Mouse (Mus musculus) midbrain, embryonic 15.5 days (tissue): ENCODE results near the gene Gm9922. TPM values are rescaled to one million over a fixed set of nuclear protein-coding genes. Genes with fewer than 3 reads are reported as not detected.

Source experiments
- ATAC-seq: fragments of 200-750 bp; cut with Nextera tagmentation; replicated peaks from 2 replicates; pipeline ENCODE4 v1.8.0; 2017; ENCODE audit warnings: moderate TSS enrichment
- H3K27ac ChIP-seq: fragments of 300-500 bp; sonication (generic); 2 replicates; pipeline ENCODE4 v1.5.1; 2015; ENCODE audit warnings: mild to moderate bottlenecking, inconsistent platforms
- H3K27me3 ChIP-seq: fragments of 300-500 bp; sonication (generic); replicated peaks from 2 replicates; pipeline ENCODE4 v1.6.1; 2015; ENCODE audit warnings: inconsistent platforms
- H3K36me3 ChIP-seq: fragments of 300-500 bp; sonication (generic); replicated peaks from 2 replicates; pipeline ENCODE4 v1.6.1; 2015; ENCODE audit warnings: inconsistent platforms
- H3K4me1 ChIP-seq: fragments of 300-500 bp; sonication (generic); 2 replicates; pipeline ENCODE4 v1.6.1; 2015; ENCODE audit warnings: inconsistent platforms
- H3K4me2 ChIP-seq: fragments of 300-500 bp; sonication (generic); 2 replicates; pipeline ENCODE4 v1.6.1; 2015; ENCODE audit warnings: inconsistent platforms, mild to moderate bottlenecking, moderate library complexity
- H3K4me3 ChIP-seq: fragments of 300-500 bp; sonication (generic); 2 replicates; pipeline ENCODE4 v1.5.1; 2015; ENCODE audit warnings: mild to moderate bottlenecking, inconsistent platforms
- H3K9ac ChIP-seq: fragments of 300-500 bp; sonication (generic); 2 replicates; pipeline ENCODE4 v1.6.1; 2015; ENCODE audit warnings: mild to moderate bottlenecking, inconsistent platforms
- H3K9me3 ChIP-seq: fragments of 300-500 bp; sonication (generic); 2 replicates; pipeline ENCODE4 v1.6.1; 2016; ENCODE audit warnings: inconsistent platforms
- WGBS: fragments of 180-500 bp; shearing (Covaris S2); methylation state at CpG from one replicate; pipeline ENCODE4 v1.1.7; 2015; ENCODE audit warnings: mixed read lengths; 5-methylcytosine and 5-hydroxymethylcytosine counted together
- polyA plus RNA-seq: library from polyadenylated mRNA; unstranded; fragments of >200 nt; fragmentation: Nextera tagmentation; extraction: Ambion mirVana; gene quantifications from 2 replicates; pipeline ENCODE4 v1.2.1, GENCODE M21; 2015

Gene Gm9922
- 0.63 TPM in 1 of 2 replicates, not detected in the other for polyA plus RNA-seq

DNA sequence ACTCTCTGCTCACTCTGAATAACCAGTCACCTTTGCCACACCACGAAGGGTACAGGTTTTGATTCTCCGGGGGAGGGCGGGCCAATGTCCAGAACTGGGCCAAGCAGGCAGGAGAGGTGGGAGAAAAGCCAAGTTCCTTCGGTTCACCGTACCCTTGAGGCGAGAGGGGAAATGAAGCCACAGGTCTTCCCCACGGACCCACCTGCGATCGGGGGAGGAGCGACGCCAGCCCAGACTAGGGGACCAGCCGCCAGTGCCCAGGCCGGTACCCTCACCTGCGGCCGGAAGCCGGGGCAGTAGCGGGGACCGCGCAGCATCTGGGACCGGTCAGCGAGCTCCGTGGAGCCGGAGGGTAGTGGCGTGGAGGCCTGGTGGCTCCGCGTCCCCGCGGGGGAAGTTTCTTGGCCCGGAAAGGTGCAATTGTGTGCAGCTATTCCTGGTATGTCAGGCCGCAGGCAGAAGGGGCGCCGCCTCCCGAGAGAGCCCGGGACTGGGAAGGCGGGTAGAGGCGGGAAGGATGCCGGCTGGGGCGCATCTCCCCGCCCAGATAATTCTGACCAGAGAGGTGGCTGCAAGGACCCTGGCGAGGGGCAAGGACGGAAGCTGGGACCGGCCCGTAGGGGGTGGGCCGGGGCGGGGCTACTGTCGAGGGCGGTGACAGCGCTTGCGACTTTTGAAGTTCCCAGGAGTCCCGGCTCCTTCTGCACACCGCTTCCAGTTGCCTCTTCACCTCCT, at the start of gene Gm9922, which contains the start of gene Lmo7:
Gene Gm9922 (minus strand): TSS at position 578 of the 735 bp plus-strand sequence.
Gene Lmo7 (plus strand): TSS at position 721 of the 735 bp plus-strand sequence.
- H3K27ac ChIP-seq, result no peak within 1 kb of the TSS
- peak within 1 kb of the TSS; percentile 57 for H3K4me3 ChIP-seq
- H3K36me3 ChIP-seq, result no peaks in the 10 kb centered on the region
- H3K27me3 ChIP-seq, result peaks cover 22% of the 10 kb centered on the region
- peak; percentile 83 for ATAC-seq
- H3K4me1 ChIP-seq, result peaks cover 16% of the 10 kb centered on the region
- peak within 1 kb of the TSS; percentile 48 for H3K9ac ChIP-seq
- WGBS, result under 1% methylated on average over 51 of the region's 51 CpGs
- H3K4me2 ChIP-seq, result peak within 1 kb of the TSS; percentile 97
- H3K9me3 ChIP-seq, result no peaks in the 10 kb centered on the region

- no peak overlapping the region for H3K4me3 ChIP-seq
- WGBS, result 95% methylated on average over 3 of the region's 3 CpGs
- H3K4me1 ChIP-seq, result no peaks in the 10 kb centered on the region
- H3K9me3 ChIP-seq, result no peaks in the 10 kb centered on the region
- ATAC-seq, result no peak
- H3K9ac ChIP-seq, result no peak overlapping the region
- H3K27me3 ChIP-seq, result no peaks in the 10 kb centered on the region
- H3K4me2 ChIP-seq, result no peak overlapping the region
- H3K36me3 ChIP-seq, result no peaks in the 10 kb centered on the region
- H3K27ac ChIP-seq, result no peak overlapping the region
Observed at GRCm38 (mm10) chr14:101778426-101778825, 48.8 kb upstream of the Gm9922 start.

DNA sequence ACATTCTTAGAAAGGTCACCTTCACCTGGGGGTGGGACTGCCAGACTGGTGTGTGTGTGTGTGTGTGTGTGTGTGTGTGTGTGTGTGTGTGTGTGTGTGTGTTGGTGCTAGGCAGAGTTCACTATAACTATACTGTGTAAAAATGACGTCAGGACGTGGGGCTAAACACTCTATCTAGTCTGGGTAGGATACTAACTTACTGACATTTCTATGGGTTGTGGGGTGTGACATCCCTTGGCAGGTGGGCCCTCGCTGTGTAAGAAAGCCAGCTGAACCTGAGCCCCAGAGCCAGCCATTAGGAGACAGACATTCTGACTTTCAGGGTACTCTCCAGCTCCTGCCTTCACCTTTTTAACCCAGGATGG, 47.5 kb upstream of the Gm9922 start:
- no peaks in the 10 kb centered on the region for H3K36me3 ChIP-seq
- ATAC-seq, result no peak
- H3K4me2 ChIP-seq, result no peak overlapping the region
- WGBS, result 22% methylated on average over 3 of the region's 3 CpGs
- no peak overlapping the region for H3K4me3 ChIP-seq
- H3K4me1 ChIP-seq, result no peaks in the 10 kb centered on the region
- no peaks in the 10 kb centered on the region for H3K9me3 ChIP-seq
- H3K27ac ChIP-seq, result no peak overlapping the region
- no peaks in the 10 kb centered on the region for H3K27me3 ChIP-seq
- H3K9ac ChIP-seq, result no peak overlapping the region

- Histone ChIP-seq H3K9me3 (no peaks in the 10 kb centered on the region), H3K4me3 (no peak overlapping the region), H3K27ac (no peak overlapping the region), H3K36me3 (no peaks in the 10 kb centered on the region), H3K4me2 (no peak overlapping the region), H3K27me3 (no peaks in the 10 kb centered on the region), H3K4me1 (no peaks in the 10 kb centered on the region), H3K9ac (no peak overlapping the region)
- 13% methylated on average over 4 of the region's 4 CpGs for WGBS
- no peak for ATAC-seq
Observed at GRCm38 (mm10) chr14:101776296-101777128, 46.9 kb upstream of the Gm9922 start.

DNA sequence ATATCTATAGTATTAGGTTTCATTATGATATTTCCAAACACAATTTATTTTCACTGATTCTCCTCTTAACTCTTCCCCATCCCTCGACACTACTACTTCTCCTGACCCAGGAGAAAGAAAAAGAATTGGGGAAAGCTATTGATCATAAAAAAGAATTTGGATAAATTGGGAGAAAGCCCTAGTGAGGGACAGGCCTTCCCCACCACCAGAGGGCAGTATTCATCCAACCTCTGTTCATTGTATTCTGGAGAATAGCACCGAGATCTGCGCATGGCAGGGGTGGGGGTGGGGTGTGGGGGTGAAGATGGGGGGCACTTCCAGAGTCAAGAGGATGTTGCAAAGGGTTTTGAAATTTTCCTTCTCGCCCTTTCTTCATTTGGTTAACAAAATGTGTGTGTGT, 45.0 kb upstream of the Gm9922 start:
- no peaks in the 10 kb centered on the region for H3K9me3 ChIP-seq
- no peaks in the 10 kb centered on the region for H3K4me1 ChIP-seq
- H3K36me3 ChIP-seq, result no peaks in the 10 kb centered on the region
- no peak overlapping the region for H3K4me2 ChIP-seq
- H3K4me3 ChIP-seq, result no peak overlapping the region
- no peak for ATAC-seq
- H3K9ac ChIP-seq, result no peak overlapping the region
- WGBS, result 61% methylated on average over 4 of the region's 4 CpGs
- no peak overlapping the region for H3K27ac ChIP-seq
- no peaks in the 10 kb centered on the region for H3K27me3 ChIP-seq

GRCm38 (mm10) chr14:101771756-101772155, 42.1 kb upstream of the Gm9922 start:
- Histone ChIP-seq H3K4me1 (no peaks in the 10 kb centered on the region), H3K4me3 (no peak overlapping the region), H3K4me2 (no peak overlapping the region), H3K9me3 (no peaks in the 10 kb centered on the region), H3K36me3 (no peaks in the 10 kb centered on the region), H3K27ac (no peak overlapping the region), H3K27me3 (no peaks in the 10 kb centered on the region), H3K9ac (no peak overlapping the region)
- WGBS, result 96% methylated on average over 6 of the region's 6 CpGs
- ATAC-seq, result no peak

DNA sequence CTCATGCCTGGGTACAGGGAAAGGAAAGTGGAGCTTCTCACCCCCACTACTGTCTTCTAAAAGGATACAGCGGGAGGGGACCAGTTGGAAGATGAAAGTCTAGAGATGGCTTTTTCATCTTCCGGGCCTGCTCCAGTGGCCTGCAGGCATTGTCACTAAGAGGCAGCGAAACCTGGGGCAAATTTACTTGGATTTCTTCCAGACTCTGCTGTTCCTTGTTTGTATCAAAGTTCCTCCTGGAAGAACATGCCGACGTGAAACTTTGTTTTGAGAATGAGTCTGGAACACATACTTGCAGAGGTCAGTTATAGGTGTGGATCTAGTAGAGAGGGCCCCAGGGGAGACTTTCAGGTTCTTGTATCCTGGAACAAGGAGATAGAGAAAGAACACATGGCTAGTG, 41.7 kb upstream of the Gm9922 start:
- H3K4me1 ChIP-seq, result no peaks in the 10 kb centered on the region
- H3K27ac ChIP-seq, result no peak overlapping the region
- no peaks in the 10 kb centered on the region for H3K9me3 ChIP-seq
- no peak for ATAC-seq
- H3K4me3 ChIP-seq, result no peak overlapping the region
- 83% methylated on average over 5 of the region's 5 CpGs for WGBS
- no peak overlapping the region for H3K4me2 ChIP-seq
- no peak overlapping the region for H3K9ac ChIP-seq
- no peaks in the 10 kb centered on the region for H3K27me3 ChIP-seq
- H3K36me3 ChIP-seq, result no peaks in the 10 kb centered on the region

DNA sequence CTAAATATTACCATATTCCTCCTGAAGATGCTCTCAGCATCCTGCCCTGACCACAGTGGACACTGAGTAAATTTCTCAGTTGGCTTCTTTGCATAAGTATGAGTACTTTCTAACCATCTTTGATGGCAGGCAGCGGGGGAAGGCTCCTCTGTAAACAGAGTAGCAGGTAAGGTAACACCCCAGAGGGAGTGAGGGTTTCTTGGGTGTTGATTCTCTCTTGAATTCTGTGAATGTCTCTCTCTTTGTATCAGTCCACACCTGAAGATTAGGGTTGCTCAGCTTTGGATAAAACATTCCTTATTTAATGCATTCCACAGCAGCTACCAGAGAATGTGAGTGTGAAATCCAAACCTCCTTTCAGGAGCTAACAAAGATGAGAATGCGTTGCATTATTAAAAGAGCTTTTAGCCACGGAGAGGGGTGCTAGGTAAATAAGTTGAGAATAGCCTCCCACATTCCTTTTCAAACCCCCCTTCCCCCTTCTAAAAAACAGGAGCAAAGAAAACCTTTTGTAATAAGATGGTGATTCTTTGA, 34.2 kb upstream of the Gm9922 start:
- no peak overlapping the region for H3K4me2 ChIP-seq
- no peak for ATAC-seq
- H3K9me3 ChIP-seq, result no peaks in the 10 kb centered on the region
- no peak overlapping the region for H3K4me3 ChIP-seq
- no peak overlapping the region for H3K9ac ChIP-seq
- no peaks in the 10 kb centered on the region for H3K36me3 ChIP-seq
- no peaks in the 10 kb centered on the region for H3K27me3 ChIP-seq
- H3K27ac ChIP-seq, result no peak overlapping the region
- no peaks in the 10 kb centered on the region for H3K4me1 ChIP-seq
- WGBS, result 27% methylated on average over 3 of the region's 3 CpGs

GRCm38 (mm10) chr14:101762267-101762666, 32.7 kb upstream of the Gm9922 start:
- 53% methylated on average over 1 of the region's 1 CpGs for WGBS
- H3K4me1 ChIP-seq, result no peaks in the 10 kb centered on the region
- H3K4me2 ChIP-seq, result no peak overlapping the region
- no peak overlapping the region for H3K9ac ChIP-seq
- no peaks in the 10 kb centered on the region for H3K36me3 ChIP-seq
- H3K4me3 ChIP-seq, result no peak overlapping the region
- no peak overlapping the region for H3K27ac ChIP-seq
- no peaks in the 10 kb centered on the region for H3K27me3 ChIP-seq
- no peaks in the 10 kb centered on the region for H3K9me3 ChIP-seq
- no peak for ATAC-seq

- ATAC-seq, result no peak
- H3K36me3 ChIP-seq, result no peaks in the 10 kb centered on the region
- no peaks in the 10 kb centered on the region for H3K9me3 ChIP-seq
- no peaks in the 10 kb centered on the region for H3K4me1 ChIP-seq
- H3K27ac ChIP-seq, result no peak overlapping the region
- no peak overlapping the region for H3K9ac ChIP-seq
- no peak overlapping the region for H3K4me2 ChIP-seq
- no peaks in the 10 kb centered on the region for H3K27me3 ChIP-seq
- 29% methylated on average over 4 of the region's 4 CpGs for WGBS
- no peak overlapping the region for H3K4me3 ChIP-seq
Observed at GRCm38 (mm10) chr14:101755425-101755824, 25.8 kb upstream of the Gm9922 start.

- no peaks in the 10 kb centered on the region for H3K9me3 ChIP-seq
- 89% methylated on average over 4 of the region's 4 CpGs for WGBS
Observed at GRCm38 (mm10) chr14:101750910-101751309, 21.3 kb upstream of the Gm9922 start.

DNA sequence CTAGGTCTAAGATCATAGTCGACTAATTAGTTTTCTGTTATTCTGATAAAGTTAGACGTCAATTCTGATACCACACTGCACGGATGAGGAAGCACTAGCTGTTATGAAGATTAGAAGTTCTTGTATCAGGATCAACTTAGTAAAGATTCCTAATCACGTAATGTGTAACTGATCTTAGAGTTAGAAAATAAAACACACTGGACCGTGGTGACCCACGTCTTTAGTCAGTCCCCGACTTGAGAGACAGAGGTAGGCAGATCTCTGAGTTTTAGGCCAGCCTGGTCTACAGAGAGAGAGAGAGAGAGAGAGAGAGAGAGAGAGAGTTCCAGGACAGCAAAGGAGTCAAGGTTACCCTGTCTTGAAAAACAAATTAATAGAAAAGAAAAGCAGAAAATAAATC, 18.8 kb upstream of the Gm9922 start:
- 83% methylated on average over 7 of the region's 7 CpGs for WGBS
- Histone ChIP-seq H3K27ac (no peak overlapping the region), H3K36me3 (no peaks in the 10 kb centered on the region), H3K4me1 (no peaks in the 10 kb centered on the region), H3K27me3 (no peaks in the 10 kb centered on the region), H3K9ac (no peak overlapping the region), H3K4me2 (no peak overlapping the region), H3K9me3 (no peaks in the 10 kb centered on the region), H3K4me3 (no peak overlapping the region)
- no peak for ATAC-seq

More at GRCm38 (mm10) chr14:101750910-101751309, 21.3 kb upstream of the Gm9922 start:
- H3K4me2 ChIP-seq, result no peak overlapping the region
- no peak for ATAC-seq
- H3K27ac ChIP-seq, result no peak overlapping the region
- H3K36me3 ChIP-seq, result no peaks in the 10 kb centered on the region
- H3K4me1 ChIP-seq, result no peaks in the 10 kb centered on the region
- no peak overlapping the region for H3K9ac ChIP-seq
- H3K27me3 ChIP-seq, result no peaks in the 10 kb centered on the region
- no peak overlapping the region for H3K4me3 ChIP-seq
